Mouse (Mus musculus): ENCODE data around the gene Hhatl.

GRCm38 (mm10) chr9:121765166-121765855, 27.0 kb downstream of the Hhatl start:
- no peak for TF ChIP-seq CTCF (IDR thresholded peaks at IDR 0.05; ENCODE audit: extremely low read depth, insufficient read length, insufficient replicate concordance, low read depth, low read length)
- TF ChIP-seq POLR2A (IDR thresholded peaks at IDR 0.05; ENCODE audit: low read depth, low read length): no peak

Data from small intestine, adult 2 months (tissue).